Mouse (Mus musculus): Measurements from ENCODE around the gene Ociad1. TPM values are rescaled to one million over a fixed set of nuclear protein-coding genes. Genes with fewer than 3 reads are reported as not detected.

Ociad1 gene
- polyA plus RNA-seq, 1 experiment from 2014 or later, result 360 TPM

GRCm38 (mm10) chr5:73338832-73339163 is 46.2 kb downstream of the Ociad1 start:
- H3K79me2 ChIP-seq (ENCODE audit: inconsistent target), result no peaks in the 10 kb centered on the region
- no peak overlapping the region for H3K27ac ChIP-seq
- 34% methylated on average over 14 of the region's 14 CpGs for WGBS (ENCODE audit: missing documents)
- H3K36me3 ChIP-seq (ENCODE audit: inconsistent target), result no peaks in the 10 kb centered on the region
- H3K4me3 ChIP-seq (ENCODE audit: inconsistent target), result peak overlapping the region; percentile 31

DNA sequence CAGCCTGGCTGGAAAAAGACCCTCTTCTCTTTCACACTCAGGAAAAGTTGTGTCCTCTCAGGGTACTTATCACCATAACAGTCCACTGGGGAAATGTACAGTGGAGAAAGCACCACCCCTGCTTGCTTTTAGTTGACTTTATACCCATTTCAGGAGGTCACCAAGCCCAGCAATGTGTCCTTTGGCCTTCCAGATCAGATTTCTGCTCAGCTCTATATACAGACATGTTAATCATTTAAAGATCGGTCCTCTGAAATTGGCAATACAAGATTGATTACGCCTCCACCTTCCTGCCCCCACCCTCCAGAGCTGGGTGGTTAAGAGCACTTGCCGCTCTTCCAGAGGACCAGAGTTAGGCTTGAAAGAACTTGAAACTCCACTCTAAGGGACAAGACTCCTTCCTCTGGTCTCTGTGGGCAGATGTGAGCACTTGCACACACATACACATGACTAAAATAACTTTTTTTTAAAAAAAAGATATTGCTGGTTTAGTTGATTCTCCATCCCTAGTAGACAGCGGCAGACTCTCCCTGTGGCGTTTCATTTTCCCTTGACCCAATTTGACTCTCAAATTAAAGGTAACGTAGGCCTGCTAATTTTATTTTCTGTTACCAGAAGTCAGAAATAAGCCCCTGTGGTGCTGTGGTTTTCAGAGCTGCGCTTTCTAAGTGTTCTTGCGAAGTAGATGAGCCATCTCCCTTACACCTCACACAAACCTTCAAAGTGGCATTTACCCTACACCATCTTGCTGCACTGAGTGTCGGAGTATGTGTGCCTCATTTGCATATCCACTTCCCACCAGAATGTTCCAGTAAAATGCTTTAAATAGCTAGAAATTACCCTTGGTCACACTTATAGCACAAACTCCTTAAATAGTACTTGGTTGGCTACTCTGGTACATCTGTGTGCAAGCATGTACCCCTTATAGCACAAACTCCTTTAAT is 47.5 kb downstream of the Ociad1 start:
- WGBS (ENCODE audit: missing documents), result 87% methylated on average over 9 of the region's 9 CpGs
- Histone ChIP-seq H3K27ac (no peak overlapping the region), H3K36me3 (ENCODE audit: inconsistent target) (no peaks in the 10 kb centered on the region), H3K79me2 (ENCODE audit: inconsistent target) (no peaks in the 10 kb centered on the region), H3K4me3 (ENCODE audit: inconsistent target) (no peak overlapping the region)

DNA sequence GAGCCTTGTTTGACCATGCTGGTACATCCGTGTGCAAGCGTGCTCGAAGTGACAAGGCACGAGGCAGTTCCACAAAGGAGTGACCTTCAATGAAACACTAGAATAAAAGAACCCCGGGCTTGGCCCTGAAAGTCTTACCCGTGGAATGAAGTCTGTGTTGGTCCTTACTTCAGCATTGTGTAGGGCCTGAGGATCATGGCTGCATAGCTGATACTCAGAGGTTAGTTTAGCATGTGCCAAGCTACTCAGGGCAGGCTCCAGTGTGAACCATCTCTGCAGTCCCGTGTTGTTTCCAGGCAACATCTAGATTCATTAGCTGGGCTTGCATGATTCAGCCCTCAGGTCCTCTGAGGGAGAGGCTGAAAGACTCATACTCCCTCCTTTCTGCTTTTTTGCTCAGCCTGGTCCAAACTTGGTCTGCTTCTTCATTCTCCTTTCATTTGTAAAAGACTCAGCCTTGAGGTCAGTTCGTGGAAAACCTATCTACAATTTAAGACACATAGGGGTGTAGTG is 48.2 kb downstream of the Ociad1 start, which contains the start of gene Ociad2:
TSS of gene Ociad2 (minus strand) at position 306 of the 513 bp plus-strand sequence.
- no peaks in the 10 kb centered on the region for H3K79me2 ChIP-seq (ENCODE audit: inconsistent target)
- WGBS (ENCODE audit: missing documents), result 89% methylated on average over 8 of the region's 8 CpGs
- H3K4me3 ChIP-seq (ENCODE audit: inconsistent target), result no peak within 1 kb of the TSS
- H3K36me3 ChIP-seq (ENCODE audit: inconsistent target), result no peaks in the 10 kb centered on the region
- H3K27ac ChIP-seq, result no peak within 1 kb of the TSS

DNA sequence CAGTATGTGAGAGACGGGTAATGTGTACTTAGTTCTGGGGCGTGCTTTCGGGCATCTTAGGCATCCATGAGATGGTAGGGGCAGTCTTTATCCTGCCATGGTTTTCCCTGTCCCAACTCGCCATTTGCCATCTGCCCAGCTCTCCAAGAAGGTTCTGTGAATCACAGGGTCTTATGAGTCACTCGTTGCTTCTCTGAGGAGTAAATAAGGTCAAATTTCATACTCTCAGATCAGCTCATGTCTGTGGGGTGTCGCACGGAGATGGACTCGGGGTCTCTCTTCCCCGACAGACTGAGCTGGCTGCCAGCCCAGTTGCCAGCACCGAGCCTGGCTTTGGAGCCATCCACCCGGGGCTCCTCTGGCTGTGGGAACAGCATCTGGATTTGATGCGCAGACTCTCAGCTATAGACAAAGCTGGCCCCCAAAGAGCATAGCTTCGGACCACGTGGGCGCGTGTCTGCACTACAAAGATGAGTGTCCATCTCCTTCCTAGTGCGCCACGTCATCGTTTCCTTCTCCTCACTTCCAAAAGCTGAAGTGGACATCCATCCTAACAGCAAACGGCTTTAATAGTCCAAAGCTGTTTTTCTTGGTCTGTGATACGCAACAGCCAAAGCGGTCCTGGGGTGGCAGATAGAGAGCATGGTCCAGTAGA is 50.2 kb downstream of the Ociad1 start:
- H3K36me3 ChIP-seq (ENCODE audit: inconsistent target), result no peaks in the 10 kb centered on the region
- 90% methylated on average over 22 of the region's 22 CpGs for WGBS (ENCODE audit: missing documents)
- no peaks in the 10 kb centered on the region for H3K79me2 ChIP-seq (ENCODE audit: inconsistent target)
- H3K4me3 ChIP-seq (ENCODE audit: inconsistent target), result no peak overlapping the region
- no peak overlapping the region for H3K27ac ChIP-seq

DNA sequence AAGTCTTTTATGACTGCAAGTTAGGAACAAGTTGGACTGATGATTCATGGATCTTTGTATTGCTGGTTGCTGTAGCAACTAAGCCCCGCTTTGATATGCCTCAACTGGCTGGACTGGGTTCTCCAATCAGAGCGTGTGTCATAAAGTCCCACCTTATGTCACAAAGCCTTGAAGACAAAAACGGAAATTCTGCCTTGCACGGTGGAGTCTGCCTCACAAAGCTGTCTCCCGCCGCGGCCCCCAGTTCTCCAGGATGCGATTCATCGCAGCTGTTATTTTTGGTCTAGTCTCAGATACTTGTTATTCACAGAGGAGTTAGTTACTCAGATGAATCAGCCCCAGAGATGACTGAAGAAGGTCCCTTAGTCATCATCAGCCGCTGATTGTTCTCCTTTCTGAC is 51.7 kb downstream of the Ociad1 start:
- H3K79me2 ChIP-seq (ENCODE audit: inconsistent target), result no peaks in the 10 kb centered on the region
- H3K27ac ChIP-seq, result no peak overlapping the region
- H3K4me3 ChIP-seq (ENCODE audit: inconsistent target), result no peak overlapping the region
- 71% methylated on average over 10 of the region's 10 CpGs for WGBS (ENCODE audit: missing documents)
- H3K36me3 ChIP-seq (ENCODE audit: inconsistent target), result no peaks in the 10 kb centered on the region

DNA sequence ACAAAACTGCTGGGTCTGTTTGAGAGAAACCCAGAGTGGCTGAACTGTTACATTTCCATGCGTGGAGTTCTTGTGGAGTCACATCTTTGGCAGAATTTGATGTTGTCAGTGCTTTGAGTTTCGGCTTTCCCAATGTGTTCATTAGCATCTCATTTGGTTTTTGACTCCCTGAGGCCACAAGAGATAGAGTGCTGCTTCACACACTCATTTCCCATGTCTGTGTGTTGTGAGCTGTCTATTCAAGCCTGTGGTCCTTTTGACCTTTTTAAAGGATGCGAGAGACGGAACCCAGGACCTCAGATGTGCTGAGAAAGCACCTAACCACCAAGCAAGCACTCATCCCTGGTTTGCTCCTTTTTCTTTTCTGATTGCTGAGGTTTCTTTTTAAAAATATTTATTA is 52.7 kb downstream of the Ociad1 start:
- H3K79me2 ChIP-seq (ENCODE audit: inconsistent target), result no peaks in the 10 kb centered on the region
- no peak overlapping the region for H3K27ac ChIP-seq
- no peaks in the 10 kb centered on the region for H3K36me3 ChIP-seq (ENCODE audit: inconsistent target)
- 96% methylated on average over 4 of the region's 4 CpGs for WGBS (ENCODE audit: missing documents)
- no peak overlapping the region for H3K4me3 ChIP-seq (ENCODE audit: inconsistent target)

- H3K27ac ChIP-seq, result no peak overlapping the region
- no peaks in the 10 kb centered on the region for H3K36me3 ChIP-seq (ENCODE audit: inconsistent target)
- H3K79me2 ChIP-seq (ENCODE audit: inconsistent target), result no peaks in the 10 kb centered on the region
- no peak overlapping the region for H3K4me3 ChIP-seq (ENCODE audit: inconsistent target)
- WGBS (ENCODE audit: missing documents), result 87% methylated on average over 5 of the region's 5 CpGs
Measured at GRCm38 (mm10) chr5:73349514-73349913, 56.9 kb downstream of the Ociad1 start.

DNA sequence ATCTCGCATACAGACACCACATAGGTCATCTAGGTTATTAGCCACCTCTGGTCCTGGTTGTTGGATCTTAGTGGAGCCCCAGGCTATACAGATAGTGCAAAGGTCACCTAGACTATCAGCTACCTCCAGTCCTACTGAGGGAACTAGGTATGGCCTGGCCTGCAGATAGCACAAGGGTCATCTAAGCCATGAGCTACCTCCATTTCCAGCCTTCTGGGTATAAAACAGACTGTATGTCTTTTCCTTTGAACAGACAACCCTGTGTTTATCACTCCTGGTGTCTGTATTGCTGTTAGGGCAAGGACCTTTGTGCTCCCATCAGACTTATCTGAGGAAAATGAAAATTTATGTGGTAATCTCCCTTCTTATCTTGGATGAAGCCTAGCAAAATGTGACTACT is 59.2 kb downstream of the Ociad1 start:
- H3K79me2 ChIP-seq (ENCODE audit: inconsistent target), result no peaks in the 10 kb centered on the region
- H3K4me3 ChIP-seq (ENCODE audit: inconsistent target), result no peak overlapping the region
- H3K27ac ChIP-seq, result no peak overlapping the region
- H3K36me3 ChIP-seq (ENCODE audit: inconsistent target), result no peaks in the 10 kb centered on the region
- WGBS (ENCODE audit: missing documents), result 88% methylated on average over 1 of the region's 1 CpGs

- WGBS (ENCODE audit: missing documents), result 95% methylated on average over 7 of the region's 7 CpGs
Measured at GRCm38 (mm10) chr5:73353519-73353918, 60.9 kb downstream of the Ociad1 start.

DNA sequence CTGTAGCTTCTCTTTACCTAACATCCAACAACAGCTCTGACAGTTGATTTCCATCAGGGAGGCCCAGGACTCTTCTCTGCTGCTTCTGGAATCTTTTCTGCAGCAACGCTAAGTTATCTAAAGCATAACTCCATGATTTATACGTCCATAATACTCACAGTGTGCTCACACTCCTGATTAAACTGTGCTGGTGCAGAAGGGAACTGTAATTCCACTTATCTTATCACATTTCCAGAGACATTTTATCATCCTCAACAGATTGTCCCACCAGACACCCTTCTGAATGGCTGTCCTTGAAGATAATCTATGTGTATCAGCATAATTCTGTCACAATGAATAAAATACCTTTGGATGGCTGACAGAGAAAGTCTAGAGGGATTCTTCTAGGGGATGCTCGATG is 61.4 kb downstream of the Ociad1 start:
- WGBS (ENCODE audit: missing documents), result 84% methylated on average over 3 of the region's 3 CpGs
- Histone ChIP-seq H3K4me3 (ENCODE audit: inconsistent target) (no peak overlapping the region), H3K36me3 (ENCODE audit: inconsistent target) (no peaks in the 10 kb centered on the region), H3K79me2 (ENCODE audit: inconsistent target) (no peaks in the 10 kb centered on the region), H3K27ac (no peak overlapping the region)

More at GRCm38 (mm10) chr5:73353519-73353918, 60.9 kb downstream of the Ociad1 start:
- H3K36me3 ChIP-seq (ENCODE audit: inconsistent target), result no peaks in the 10 kb centered on the region
- H3K79me2 ChIP-seq (ENCODE audit: inconsistent target), result no peaks in the 10 kb centered on the region
- no peak overlapping the region for H3K4me3 ChIP-seq (ENCODE audit: inconsistent target)
- H3K27ac ChIP-seq, result no peak overlapping the region

DNA sequence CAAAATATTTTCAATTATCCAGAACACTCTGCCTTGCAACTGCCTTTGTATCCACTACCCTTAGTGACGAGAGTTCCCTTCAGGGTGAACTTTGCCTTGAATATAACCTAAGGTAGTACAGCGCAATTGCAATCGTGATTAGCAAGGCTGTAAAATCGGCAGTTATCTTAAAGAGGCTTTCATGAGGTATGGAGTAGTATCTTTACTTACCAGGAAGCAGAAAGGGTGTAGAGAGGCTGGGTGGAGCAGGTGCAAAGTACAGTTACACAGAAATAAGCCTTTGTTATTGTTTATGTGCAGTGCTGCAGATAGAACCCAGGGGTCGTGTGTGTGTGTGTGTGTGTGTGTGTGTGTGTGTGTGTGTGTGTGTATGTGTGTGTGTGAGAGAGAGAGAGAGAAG is 62.8 kb downstream of the Ociad1 start:
- no peak overlapping the region for H3K27ac ChIP-seq
- H3K79me2 ChIP-seq (ENCODE audit: inconsistent target), result no peaks in the 10 kb centered on the region
- H3K4me3 ChIP-seq (ENCODE audit: inconsistent target), result no peak overlapping the region
- H3K36me3 ChIP-seq (ENCODE audit: inconsistent target), result no peaks in the 10 kb centered on the region
- WGBS (ENCODE audit: missing documents), result 85% methylated on average over 5 of the region's 5 CpGs

- Histone ChIP-seq H3K27ac (no peak overlapping the region), H3K79me2 (ENCODE audit: inconsistent target) (no peaks in the 10 kb centered on the region), H3K4me3 (ENCODE audit: inconsistent target) (no peak overlapping the region), H3K36me3 (ENCODE audit: inconsistent target) (no peaks in the 10 kb centered on the region)
- 78% methylated on average over 6 of the region's 6 CpGs for WGBS (ENCODE audit: missing documents)
Measured at GRCm38 (mm10) chr5:73359134-73359751, 66.7 kb downstream of the Ociad1 start.

- H3K27ac ChIP-seq, result no peak overlapping the region
- no peak overlapping the region for H3K4me3 ChIP-seq (ENCODE audit: inconsistent target)
- 42% methylated on average over 12 of the region's 12 CpGs for WGBS (ENCODE audit: missing documents)
- no peaks in the 10 kb centered on the region for H3K36me3 ChIP-seq (ENCODE audit: inconsistent target)
- H3K79me2 ChIP-seq (ENCODE audit: inconsistent target), result no peaks in the 10 kb centered on the region
Measured at GRCm38 (mm10) chr5:73359752-73360141, 67.2 kb downstream of the Ociad1 start.

- Histone ChIP-seq H3K36me3 (ENCODE audit: inconsistent target) (no peaks in the 10 kb centered on the region), H3K27ac (no peak overlapping the region), H3K4me3 (ENCODE audit: inconsistent target) (no peak overlapping the region), H3K79me2 (ENCODE audit: inconsistent target) (no peaks in the 10 kb centered on the region)
- 36% methylated on average over 12 of the region's 12 CpGs for WGBS (ENCODE audit: missing documents)
Measured at GRCm38 (mm10) chr5:73360240-73360639, 67.7 kb downstream of the Ociad1 start.

DNA sequence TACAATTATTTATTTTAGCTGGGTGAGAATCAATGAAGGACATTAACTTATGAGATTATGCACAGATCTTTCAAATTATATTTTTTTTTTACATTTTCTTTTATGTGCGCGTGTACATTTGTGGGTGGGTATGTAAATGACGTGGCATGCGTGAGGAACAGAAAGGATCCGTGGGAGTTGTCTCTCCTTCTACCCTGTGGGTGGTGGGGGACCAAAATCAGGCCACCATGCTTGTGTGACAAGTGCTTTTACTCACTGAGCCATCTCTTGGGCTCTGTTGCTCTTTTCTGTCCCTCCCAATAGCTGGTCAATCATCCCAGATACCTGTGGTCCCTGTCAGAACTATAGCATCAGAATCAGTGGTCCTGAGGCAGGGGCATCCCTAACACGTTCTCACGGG is 69.8 kb downstream of the Ociad1 start:
- 86% methylated on average over 7 of the region's 7 CpGs for WGBS (ENCODE audit: missing documents)

More for the DNA sequence above, 69.8 kb downstream of the Ociad1 start:
- Histone ChIP-seq H3K79me2 (ENCODE audit: inconsistent target) (no peaks in the 10 kb centered on the region), H3K36me3 (ENCODE audit: inconsistent target) (no peaks in the 10 kb centered on the region), H3K4me3 (ENCODE audit: inconsistent target) (no peak overlapping the region), H3K27ac (no peak overlapping the region)
